Mouse (Mus musculus) cerebellum, adult 2 months (tissue): ENCODE results near the gene Stt3b.
A peak's percentile ranks its signal among the peaks of the same experiment; 100 is the strongest.

Source experiments
- CTCF ChIP-seq: fragments of 200-500 bp; IDR thresholded peaks from 2 replicates; pipeline ENCODE4 v1.5.1; 2011; ENCODE audit warnings: low read depth, mild to moderate bottlenecking, control low read depth, low read length, moderate library complexity, borderline replicate concordance; ENCODE audit not compliant: insufficient read depth
- POLR2A ChIP-seq: fragments of 200-500 bp; IDR thresholded peaks from 2 replicates; pipeline ENCODE4 v1.6.1; 2011; ENCODE audit warnings: low read length, control low read depth, borderline replicate concordance; ENCODE audit not compliant: insufficient read depth

DNA sequence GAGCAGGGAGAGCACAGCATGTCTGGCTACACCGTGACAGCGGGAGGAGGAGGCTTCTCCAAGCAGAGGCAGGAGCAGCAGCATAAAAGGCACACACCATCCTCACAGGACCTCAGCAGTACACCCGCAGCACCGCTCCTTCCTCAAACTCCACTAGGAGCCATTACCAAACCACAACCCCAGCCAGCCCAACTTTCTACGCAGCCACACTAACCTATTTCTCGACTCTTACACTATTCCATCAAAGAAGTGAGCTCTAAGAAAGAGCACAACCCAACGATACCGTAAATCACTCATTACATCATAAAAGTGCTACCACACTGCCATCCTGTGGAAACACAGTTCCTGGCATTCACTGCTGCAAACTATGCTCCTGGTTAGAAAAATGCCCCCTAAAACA is 48.8 kb downstream of the Stt3b start:
- TF ChIP-seq CTCF (0 out of 2 replicates have a peak, but pooled peaks have one; percentile 18), POLR2A (no peak)
